Mouse (Mus musculus): ENCODE results near the gene Wnt9b.

Gene Wnt9b

GRCm38 (mm10) chr11:103749306-103750089 lies at the start of gene Wnt9b:
TSS of gene Wnt9b (minus strand) at chr11:103749821.
- in situ Hi-C loops (cut with MboI; ENCODE audit: low pct_unique_long_range_greater_than_20kb in 1 of 2, low sequenced_read_pairs in 2 of 2, unreplicated experiment in 1 of 2), result no loop called here

- in situ Hi-C loops (cut with MboI; ENCODE audit: low pct_unique_long_range_greater_than_20kb in 1 of 2, low sequenced_read_pairs in 2 of 2, unreplicated experiment in 1 of 2), result no loop called here
Measured at GRCm38 (mm10) chr11:103789951-103790350, 40.3 kb upstream of the Wnt9b start.

- in situ Hi-C loops (cut with MboI; ENCODE audit: low pct_unique_long_range_greater_than_20kb in 1 of 2, low sequenced_read_pairs in 2 of 2, unreplicated experiment in 1 of 2), result no loop called here
Measured at GRCm38 (mm10) chr11:103780152-103780551, 30.5 kb upstream of the Wnt9b start.

- in situ Hi-C loops (cut with MboI; ENCODE audit: low pct_unique_long_range_greater_than_20kb in 1 of 2, low sequenced_read_pairs in 2 of 2, unreplicated experiment in 1 of 2), result no loop called here
Measured at GRCm38 (mm10) chr11:103774228-103774530, 24.6 kb upstream of the Wnt9b start.

GRCm38 (mm10) chr11:103773387-103774227 lies 24.0 kb upstream of the Wnt9b start, which contains the start of gene Wnt3:
TSS of gene Wnt3 (plus strand) at chr11:103774150.
- in situ Hi-C loops (cut with MboI; ENCODE audit: low pct_unique_long_range_greater_than_20kb in 1 of 2, low sequenced_read_pairs in 2 of 2, unreplicated experiment in 1 of 2), result no loop called here

DNA sequence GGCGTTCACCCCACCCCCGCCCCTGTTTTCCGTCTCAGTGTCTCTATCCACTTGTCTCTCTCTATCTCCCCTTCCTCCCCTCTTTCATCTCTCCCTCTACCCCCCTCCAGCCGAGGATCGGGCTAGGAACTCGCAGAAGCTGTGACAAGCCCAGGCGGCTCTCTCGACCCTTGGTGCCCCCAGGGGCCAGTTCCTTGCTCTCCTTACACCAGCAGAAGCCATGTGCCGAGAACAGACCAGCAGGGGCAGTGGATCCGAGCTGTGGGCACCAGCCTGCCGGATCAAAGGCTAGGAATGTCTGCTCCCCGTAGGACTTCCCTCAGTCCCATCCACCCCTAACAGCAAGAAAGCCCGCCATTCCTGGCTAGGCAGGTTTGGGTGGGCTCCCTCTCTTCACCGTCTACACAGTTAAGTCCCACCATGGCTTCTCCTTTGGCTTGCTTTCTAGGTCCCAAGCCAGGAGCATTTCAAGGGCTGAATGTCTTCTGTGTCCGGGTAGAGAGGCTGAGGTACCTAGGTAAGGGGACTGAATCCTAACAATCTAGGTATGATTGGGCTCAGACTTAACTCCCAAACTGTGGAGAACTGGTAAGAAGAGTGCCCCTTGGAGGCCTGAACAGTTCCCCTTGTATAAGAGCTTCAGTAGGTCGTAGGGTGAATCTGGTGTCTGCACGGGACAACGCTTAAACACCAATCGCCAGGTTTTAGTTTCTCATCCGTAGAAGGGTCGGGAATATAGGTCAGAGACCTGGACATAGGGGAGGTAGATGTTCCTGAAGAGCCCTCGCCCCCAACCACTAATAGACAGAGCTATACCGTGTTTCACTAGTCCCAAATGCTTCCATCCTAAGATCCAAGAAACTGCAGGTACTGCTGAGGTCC lies 23.1 kb upstream of the Wnt9b start:
- in situ Hi-C loops (cut with MboI; ENCODE audit: low pct_unique_long_range_greater_than_20kb in 1 of 2, low sequenced_read_pairs in 2 of 2, unreplicated experiment in 1 of 2), result no loop called here

- in situ Hi-C loops (cut with MboI; ENCODE audit: low pct_unique_long_range_greater_than_20kb in 1 of 2, low sequenced_read_pairs in 2 of 2, unreplicated experiment in 1 of 2), result no loop called here
Measured at GRCm38 (mm10) chr11:103771160-103771817, 21.7 kb upstream of the Wnt9b start.

GRCm38 (mm10) chr11:103765556-103766011 lies 16.0 kb upstream of the Wnt9b start:
- in situ Hi-C loops (cut with MboI; ENCODE audit: low pct_unique_long_range_greater_than_20kb in 1 of 2, low sequenced_read_pairs in 2 of 2, unreplicated experiment in 1 of 2), result no loop called here

DNA sequence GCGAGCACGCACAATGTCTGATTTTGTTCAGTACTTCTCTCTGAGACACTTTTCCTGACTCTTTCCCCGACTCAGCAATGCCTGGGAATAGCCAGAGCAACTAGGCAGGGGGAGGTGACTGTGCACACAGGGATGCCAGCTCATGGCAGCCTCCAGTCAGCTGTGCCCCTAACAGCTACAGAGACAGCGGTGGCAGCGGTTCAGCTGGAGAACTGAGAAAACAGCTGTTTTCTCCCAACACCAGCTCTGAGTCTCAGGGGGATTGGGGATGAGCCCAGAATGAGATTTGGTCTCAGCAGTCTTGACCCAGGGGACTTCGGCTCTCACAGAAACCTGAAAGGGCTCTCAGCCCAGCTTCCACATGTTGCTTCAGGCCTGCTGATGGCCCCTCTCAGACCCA lies 15.0 kb upstream of the Wnt9b start:
- in situ Hi-C loops (cut with MboI; ENCODE audit: low pct_unique_long_range_greater_than_20kb in 1 of 2, low sequenced_read_pairs in 2 of 2, unreplicated experiment in 1 of 2), result loop anchor here (5.0 kb wide), 1 partner anchor 148 kb away; no protein-coding TSS in a partner anchor

DNA sequence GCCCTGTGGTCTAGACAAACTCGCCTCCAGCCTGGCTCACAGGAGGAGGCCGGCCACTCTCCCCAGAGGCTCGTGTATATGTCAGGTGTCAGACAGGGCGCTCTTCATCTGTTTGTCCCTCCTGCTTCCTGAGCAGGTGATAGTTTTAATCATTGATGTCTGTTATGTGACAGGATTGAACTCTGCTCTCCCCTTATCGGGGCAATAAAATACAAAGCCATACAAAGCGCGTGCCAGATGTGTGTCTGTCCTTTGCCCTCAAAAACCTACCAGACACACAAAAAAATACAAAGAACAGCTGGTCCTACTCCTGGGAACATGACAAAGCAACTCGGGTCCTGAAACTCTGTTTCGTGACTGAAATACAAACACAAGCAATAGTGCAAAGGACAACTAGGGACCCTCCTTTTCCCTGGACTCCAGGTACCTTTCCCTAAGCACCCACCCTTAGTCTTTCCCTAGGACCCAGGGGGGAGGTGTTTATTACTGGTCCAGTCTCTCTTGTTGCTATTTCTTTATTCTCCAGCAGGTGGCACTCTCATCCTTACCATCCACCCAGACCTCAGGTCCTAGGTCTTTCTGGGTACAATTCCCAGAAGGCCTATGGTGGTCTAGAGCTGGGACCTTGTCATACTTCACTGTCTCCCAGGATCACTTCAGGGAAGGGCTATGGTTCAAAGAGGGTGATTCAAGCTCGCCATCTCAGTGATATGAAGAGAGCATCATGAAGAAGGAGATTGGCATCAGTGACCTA lies 14.0 kb upstream of the Wnt9b start:
- in situ Hi-C loops (cut with MboI; ENCODE audit: low pct_unique_long_range_greater_than_20kb in 1 of 2, low sequenced_read_pairs in 2 of 2, unreplicated experiment in 1 of 2), result loop anchor here (5.0 kb wide), 1 partner anchor 149 kb away; no protein-coding TSS in a partner anchor

DNA sequence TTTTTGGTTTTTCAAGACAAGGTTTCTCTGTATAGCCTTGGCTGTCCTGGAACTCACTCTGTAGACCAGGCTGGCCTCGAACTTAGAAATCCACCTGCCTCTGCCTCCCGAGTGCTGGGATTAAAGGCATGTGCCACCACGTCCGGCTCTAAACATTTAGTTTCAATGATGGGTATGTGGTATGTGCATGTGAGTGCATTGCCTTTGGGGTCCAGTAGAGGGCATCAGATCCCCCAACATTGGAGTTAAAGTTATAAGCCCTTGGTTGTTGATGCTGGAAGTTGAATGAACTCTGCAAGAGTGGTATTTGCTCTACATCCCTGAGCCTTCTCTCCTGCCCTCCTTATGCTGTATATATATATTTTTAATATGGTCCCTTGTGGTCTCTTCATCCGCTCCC lies 11.3 kb upstream of the Wnt9b start:
- in situ Hi-C loops (cut with MboI; ENCODE audit: low pct_unique_long_range_greater_than_20kb in 1 of 2, low sequenced_read_pairs in 2 of 2, unreplicated experiment in 1 of 2), result loop anchor here (5.0 kb wide), 1 partner anchor 151 kb away; no protein-coding TSS in a partner anchor

- in situ Hi-C loops (cut with MboI; ENCODE audit: low pct_unique_long_range_greater_than_20kb in 1 of 2, low sequenced_read_pairs in 2 of 2, unreplicated experiment in 1 of 2), result loop anchor here (5.0 kb wide), 1 partner anchor 152 kb away; no protein-coding TSS in a partner anchor
Measured at GRCm38 (mm10) chr11:103760101-103760500, 10.5 kb upstream of the Wnt9b start.

- in situ Hi-C loops (cut with MboI; ENCODE audit: low pct_unique_long_range_greater_than_20kb in 1 of 2, low sequenced_read_pairs in 2 of 2, unreplicated experiment in 1 of 2), result no loop called here
Measured at GRCm38 (mm10) chr11:103758706-103759105, 9.1 kb upstream of the Wnt9b start.

DNA sequence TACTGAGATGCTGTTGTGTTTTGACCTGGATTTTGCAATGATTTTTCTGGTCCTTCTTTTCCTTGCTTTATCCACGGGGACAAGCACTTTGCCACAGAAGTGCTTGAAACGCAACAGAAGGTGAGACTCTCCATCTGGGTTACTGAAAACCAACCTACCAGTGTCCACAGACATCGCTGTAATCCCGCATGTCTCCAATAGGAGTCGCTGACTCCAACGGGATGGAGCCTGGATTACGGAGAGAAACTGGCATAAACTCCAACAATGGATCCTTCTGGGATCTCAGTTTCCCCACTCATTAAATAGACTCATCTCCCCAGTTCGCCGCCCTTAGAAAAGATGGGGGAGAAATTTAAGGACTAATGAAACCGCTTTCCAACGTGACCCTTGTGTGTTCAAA lies 8.4 kb upstream of the Wnt9b start:
- in situ Hi-C loops (cut with MboI; ENCODE audit: low pct_unique_long_range_greater_than_20kb in 1 of 2, low sequenced_read_pairs in 2 of 2, unreplicated experiment in 1 of 2), result no loop called here

GRCm38 (mm10) chr11:103750612-103751011 lies 991 bp upstream of the Wnt9b start:
- in situ Hi-C loops (cut with MboI; ENCODE audit: low pct_unique_long_range_greater_than_20kb in 1 of 2, low sequenced_read_pairs in 2 of 2, unreplicated experiment in 1 of 2), result no loop called here

- in situ Hi-C loops (cut with MboI; ENCODE audit: low pct_unique_long_range_greater_than_20kb in 1 of 2, low sequenced_read_pairs in 2 of 2, unreplicated experiment in 1 of 2), result no loop called here
Measured at GRCm38 (mm10) chr11:103735046-103735781, 14.4 kb downstream of the Wnt9b start.

Measured in mouse embryonic stem cell (cell line).